Mouse (Mus musculus): ENCODE data around the gene Vmn2r16. TPM values are rescaled to one million over a fixed set of nuclear protein-coding genes. Genes with fewer than 3 reads are reported as not detected.

Vmn2r16 gene
- not detected in 2 replicates for polyA plus RNA-seq (2014; fragmentation: Nextera tagmentation; extraction: Ambion mirVana)

- Histone ChIP-seq H3K9me3 (ENCODE audit: control insufficient read depth, low read length) (peaks cover 6% of the 10 kb centered on the region; the same call in 1 of the 2 replicates), H3K27me3 (ENCODE audit: control insufficient read depth, insufficient read depth, low read length) (no peaks in the 10 kb centered on the region), H3K4me1 (ENCODE audit: control insufficient read depth, insufficient read depth, low read length) (no peaks in the 10 kb centered on the region), H3K4me3 (ENCODE audit: low read depth, low read length) (no peak within 1 kb of the TSS), H3K4me2 (ENCODE audit: low read depth) (no peak within 1 kb of the TSS), H3K36me3 (ENCODE audit: control insufficient read depth, insufficient read depth, low read length) (no peaks in the 10 kb centered on the region), H3K9ac (ENCODE audit: low read length) (no peak within 1 kb of the TSS), H3K27ac (ENCODE audit: low read depth, low read length) (no peak within 1 kb of the TSS)
- ATAC-seq (ENCODE audit: insufficient read depth, low FRiP score, low TSS enrichment) = no peak
- 66% methylated on average over 2 of the region's 2 CpGs for WGBS
- DNase-seq (ENCODE audit: low spot score) = no peak
These were observed at the start of gene Vmn2r16 for GRCm38 (mm10) chr5:109329862-109330261. Vmn2r16 (plus strand) TSS chr5:109330162.

- H3K4me1 ChIP-seq (ENCODE audit: control insufficient read depth, insufficient read depth, low read length) = no peaks in the 10 kb centered on the region
- H3K4me3 ChIP-seq (ENCODE audit: low read depth, low read length) = no peak overlapping the region
- ATAC-seq (ENCODE audit: insufficient read depth, low FRiP score, low TSS enrichment) = no peak
- WGBS = 77% methylated on average over 3 of the region's 3 CpGs
- DNase-seq (ENCODE audit: low spot score) = no peak
- H3K9me3 ChIP-seq (ENCODE audit: control insufficient read depth, low read length) = peaks cover 3% of the 10 kb centered on the region; the same call in 1 of the 2 replicates
- no peak overlapping the region for H3K27ac ChIP-seq (ENCODE audit: low read depth, low read length)
- H3K36me3 ChIP-seq (ENCODE audit: control insufficient read depth, insufficient read depth, low read length) = no peaks in the 10 kb centered on the region
- H3K27me3 ChIP-seq (ENCODE audit: control insufficient read depth, insufficient read depth, low read length) = no peaks in the 10 kb centered on the region
- H3K4me2 ChIP-seq (ENCODE audit: low read depth) = no peak overlapping the region
- no peak overlapping the region for H3K9ac ChIP-seq (ENCODE audit: low read length)
These were observed 35.3 kb upstream of the Vmn2r16 start for GRCm38 (mm10) chr5:109294655-109295054.

- H3K9ac ChIP-seq (ENCODE audit: low read length) = no peak within 1 kb of the TSS
- no peak within 1 kb of the TSS for H3K27ac ChIP-seq (ENCODE audit: low read depth, low read length)
- H3K4me3 ChIP-seq (ENCODE audit: low read depth, low read length) = no peak within 1 kb of the TSS
- ATAC-seq (ENCODE audit: insufficient read depth, low FRiP score, low TSS enrichment) (no peak), DNase-seq (ENCODE audit: low spot score) (no peak)
- no peak within 1 kb of the TSS for H3K4me2 ChIP-seq (ENCODE audit: low read depth)
- H3K4me1 ChIP-seq (ENCODE audit: control insufficient read depth, insufficient read depth, low read length) = no peaks in the 10 kb centered on the region
- WGBS = 62% methylated on average over 3 of the region's 3 CpGs
- H3K27me3 ChIP-seq (ENCODE audit: control insufficient read depth, insufficient read depth, low read length) = no peaks in the 10 kb centered on the region
- H3K9me3 ChIP-seq (ENCODE audit: control insufficient read depth, low read length) = peaks cover 3% of the 10 kb centered on the region; the same call in 1 of the 2 replicates
- no peaks in the 10 kb centered on the region for H3K36me3 ChIP-seq (ENCODE audit: control insufficient read depth, insufficient read depth, low read length)
These were observed 32.4 kb upstream of the Vmn2r16 start, which contains the start of gene Vmn2r15 for GRCm38 (mm10) chr5:109297544-109297943. Vmn2r15 (minus strand) TSS chr5:109297644.

GRCm38 (mm10) chr5:109419388-109419787, 89.4 kb downstream of the Vmn2r16 start, which contains the start of gene Vmn2r17:
Vmn2r17 (plus strand) TSS chr5:109419688.
- Histone ChIP-seq H3K9ac (ENCODE audit: low read length) (no peak within 1 kb of the TSS), H3K9me3 (ENCODE audit: control insufficient read depth, low read length) (no peaks in the 10 kb centered on the region; the same call in 1 of the 2 replicates), H3K4me1 (ENCODE audit: control insufficient read depth, insufficient read depth, low read length) (no peaks in the 10 kb centered on the region), H3K36me3 (ENCODE audit: control insufficient read depth, insufficient read depth, low read length) (no peaks in the 10 kb centered on the region), H3K4me2 (ENCODE audit: low read depth) (no peak within 1 kb of the TSS), H3K27me3 (ENCODE audit: control insufficient read depth, insufficient read depth, low read length) (no peaks in the 10 kb centered on the region), H3K27ac (ENCODE audit: low read depth, low read length) (no peak within 1 kb of the TSS), H3K4me3 (ENCODE audit: low read depth, low read length) (no peak within 1 kb of the TSS)
- ATAC-seq (ENCODE audit: insufficient read depth, low FRiP score, low TSS enrichment) (no peak), DNase-seq (ENCODE audit: low spot score) (no peak)
- 64% methylated on average over 2 of the region's 2 CpGs for WGBS

Other genes starting within 250 kb of the Vmn2r16 start
- not detected in 2 replicates for gene Vmn2r12, start 232.2 kb upstream of the Vmn2r16 start, polyA plus RNA-seq (2014; fragmentation: Nextera tagmentation; extraction: Ambion mirVana)
- not detected in 2 replicates for gene Vmn2r13, start 138.0 kb upstream of the Vmn2r16 start, polyA plus RNA-seq (2014; fragmentation: Nextera tagmentation; extraction: Ambion mirVana)
- not detected in 2 replicates for gene Vmn2r14, start 105.5 kb upstream of the Vmn2r16 start, polyA plus RNA-seq (2014; fragmentation: Nextera tagmentation; extraction: Ambion mirVana)
- gene Vmn2r15, start 32.5 kb upstream of the Vmn2r16 start, polyA plus RNA-seq (2014; fragmentation: Nextera tagmentation; extraction: Ambion mirVana) = not detected in 2 replicates
- gene Vmn2r17, start 89.5 kb downstream of the Vmn2r16 start, polyA plus RNA-seq (2014; fragmentation: Nextera tagmentation; extraction: Ambion mirVana) = not detected in 2 replicates
- 4.2 and 5.8 TPM in 2 replicates for gene Crlf2, start 228.8 kb downstream of the Vmn2r16 start, polyA plus RNA-seq (2014; fragmentation: Nextera tagmentation; extraction: Ambion mirVana)

Data from neural tube, embryonic 11.5 days (tissue).